Comparison of ENCODE assay signal across 10 mouse cellular contexts in the genomic region with DNA sequence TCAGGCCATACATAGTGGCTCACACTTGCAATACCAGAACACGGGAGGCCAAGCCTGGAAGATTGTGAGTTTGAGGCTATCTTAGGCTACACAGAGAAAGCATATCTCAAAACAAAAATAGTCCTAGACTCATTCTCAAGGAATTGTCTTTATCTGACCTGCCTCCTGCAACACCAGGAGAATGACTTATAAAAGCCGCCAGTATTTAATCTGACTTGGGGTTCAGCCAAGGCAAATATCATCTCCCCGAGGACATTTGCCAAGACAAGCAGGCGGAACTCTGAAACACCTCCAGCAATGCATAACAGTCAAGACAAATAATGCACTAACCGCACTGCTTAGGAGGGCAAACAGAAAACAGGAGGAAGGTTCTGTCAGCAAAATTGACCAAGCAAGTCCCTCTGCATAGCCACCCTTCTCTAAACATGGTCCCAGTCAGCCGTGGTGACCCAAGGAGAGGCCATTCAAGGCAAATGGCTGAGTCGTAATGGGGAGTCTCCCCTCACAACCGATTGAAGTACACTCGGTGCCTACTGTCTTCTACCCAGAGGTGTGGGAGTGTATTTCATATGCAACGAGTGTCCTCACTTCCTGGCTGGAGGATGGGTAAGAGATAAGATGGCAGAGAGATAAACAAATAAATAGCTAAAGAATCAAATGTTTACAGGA. TPM values are rescaled to one million over a fixed set of nuclear protein-coding genes. Genes with fewer than 3 reads are reported as not detected.
DNase-seq lines count a peak whose midpoint lies in the region; ATAC-seq and TF ChIP-seq lines count a peak whose summit lies in the region.
"Had no signal": no experiment of that assay in that cellular context is flagged by ENCODE, and none has a peak within 500 bp of the region (broad histone marks: within the 10 kb centered on the region; RNA-seq: fewer than 3 reads in every experiment).

No protein-coding gene starts in this region.

- H3K4me1 ChIP-seq in testis, adult 2 months (ENCODE audit: control insufficient read depth, insufficient read depth, low read length): no peaks in the 10 kb centered on the region
- peaks cover 18% of the 10 kb centered on the region; the same call in 1 of the 2 replicates for H3K4me1 ChIP-seq in heart, postnatal 0 days (ENCODE audit: control insufficient read depth, insufficient read depth)
- peaks cover 10% of the 10 kb centered on the region; the same call in 1 of the 2 replicates for H3K4me1 ChIP-seq in lung, embryonic 14.5 days (ENCODE audit: insufficient read depth)
- no peaks in the 10 kb centered on the region for H3K4me1 ChIP-seq in hindbrain, embryonic 10.5 days (replicated peaks)

- no peak for DNase-seq in testis, postnatal 10 days (ENCODE audit: low spot score)
- DNase-seq in heart, postnatal 0 days (ENCODE audit: low spot score): peak; percentile 69
- DNase-seq in lung, embryonic 14.5 days: peak; percentile 86
- DNase-seq in embryo, embryonic 9.5 days (ENCODE audit: extremely low spot score): no peak
- DNase-seq in thymus, postnatal 0 days (ENCODE audit: low spot score): no peak
- DNase-seq in hindbrain, embryonic 10.5 days (ENCODE audit: low spot score): no peak
- DNase-seq in right cerebral cortex, postnatal 25 days: no peak

- no peak overlapping the region for H3K9ac ChIP-seq in heart, postnatal 0 days (replicated peaks; ENCODE audit: low read depth, low read length)
- no peak overlapping the region for H3K9ac ChIP-seq in lung, embryonic 14.5 days

- TF ChIP-seq EP300 in heart, postnatal 0 days (IDR thresholded peaks at IDR 0.05; ENCODE audit: low read depth): no peak

- no peaks in the 10 kb centered on the region for H3K27me3 ChIP-seq in testis, adult 2 months (ENCODE audit: control insufficient read depth, insufficient read depth, low read length)
- H3K27me3 ChIP-seq in heart, postnatal 0 days (ENCODE audit: control insufficient read depth, insufficient read depth, low read length): no peaks in the 10 kb centered on the region
- no peaks in the 10 kb centered on the region for H3K27me3 ChIP-seq in lung, embryonic 14.5 days (ENCODE audit: insufficient read depth, low read length)
- no peaks in the 10 kb centered on the region for H3K27me3 ChIP-seq in hindbrain, embryonic 10.5 days (ENCODE audit: insufficient read depth, poor library complexity, severe bottlenecking)

- H3K27ac ChIP-seq in testis, adult 2 months (ENCODE audit: control insufficient read depth, insufficient read depth, low read depth, low read length): peak overlapping the region; percentile 33; the same call in 1 of the 2 replicates
- H3K27ac ChIP-seq in heart, postnatal 0 days (ENCODE audit: low read depth): peak overlapping the region; percentile 57
- peak overlapping the region; percentile 73; the same call in 1 of the 2 replicates for H3K27ac ChIP-seq in lung, embryonic 14.5 days (ENCODE audit: low read depth)
- H3K27ac ChIP-seq in hindbrain, embryonic 10.5 days: no peak overlapping the region

- TF ChIP-seq CTCF in testis, adult 2 months (IDR thresholded peaks at IDR 0.05; ENCODE audit: control insufficient read depth, insufficient read depth, insufficient replicate concordance, low read depth, low read length): no peak
- TF ChIP-seq CTCF in heart, postnatal 0 days (IDR thresholded peaks at IDR 0.05; ENCODE audit: low read depth): no peak
- TF ChIP-seq CTCF in lung, embryonic 14.5 days (IDR thresholded peaks at IDR 0.05; ENCODE audit: low read depth): no peak

- H3K9me3 ChIP-seq in heart, postnatal 0 days (replicated peaks; ENCODE audit: control insufficient read depth, low read length): peaks cover 4% of the 10 kb centered on the region; the same call in 1 of the 2 replicates
- H3K9me3 ChIP-seq in lung, embryonic 14.5 days (ENCODE audit: low read depth, low read length): no peaks in the 10 kb centered on the region
- peaks cover 5% of the 10 kb centered on the region; the same call in 1 of the 2 replicates for H3K9me3 ChIP-seq in hindbrain, embryonic 10.5 days

- H3K4me2 ChIP-seq in heart, postnatal 0 days (ENCODE audit: low read depth, low read length): no peak overlapping the region
- H3K4me2 ChIP-seq in lung, embryonic 14.5 days: peak overlapping the region; percentile 38; the same call in 1 of the 2 replicates

- peak; percentile 66 for ATAC-seq in heart, postnatal 0 days (ENCODE audit: insufficient read depth, low read depth)
- peak; percentile 88 for ATAC-seq in lung, embryonic 14.5 days (ENCODE audit: insufficient read depth)

- H3K36me3 ChIP-seq in testis, adult 2 months (ENCODE audit: control insufficient read depth, insufficient read depth, low read length): no peaks in the 10 kb centered on the region
- no peaks in the 10 kb centered on the region for H3K36me3 ChIP-seq in heart, postnatal 0 days (replicated peaks; ENCODE audit: control insufficient read depth, insufficient read depth, low read length)
- H3K36me3 ChIP-seq in lung, embryonic 14.5 days (ENCODE audit: insufficient read depth): no peaks in the 10 kb centered on the region
- H3K36me3 ChIP-seq in hindbrain, embryonic 10.5 days: no peaks in the 10 kb centered on the region

- TF ChIP-seq POLR2A in testis, adult 2 months (IDR thresholded peaks at IDR 0.05; ENCODE audit: control insufficient read depth, low read depth, low read length): no peak

- H3K4me3 ChIP-seq in testis, adult 2 months (ENCODE audit: control insufficient read depth, low read depth, low read length): no peak overlapping the region
- no peak overlapping the region for H3K4me3 ChIP-seq in heart, postnatal 0 days (ENCODE audit: low read depth, low read length)
- H3K4me3 ChIP-seq in lung, embryonic 14.5 days (ENCODE audit: low read depth, low read length): no peak overlapping the region
- H3K4me3 ChIP-seq in hindbrain, embryonic 10.5 days: no peak overlapping the region

- 35% methylated on average over 10 of the region's 10 CpGs for WGBS in heart, postnatal 0 days
- 32% methylated on average over 10 of the region's 10 CpGs for WGBS in lung, embryonic 14.5 days
- WGBS in hindbrain, embryonic 10.5 days: 86% methylated on average over 10 of the region's 10 CpGs

RNA-seq across cellular contexts. Expression of a gene that starts 10.9 kb away (rescaled TPM):
- 0.91 and 1.0 TPM in 2 replicates for polyA plus RNA-seq in testis, adult 2 months (2012; rRNA removed)
- total RNA-seq in heart, postnatal 0 days (2014; rRNA removed; ENCODE audit: low replicate concordance): 0.08 TPM in 1 of 2 replicates, not detected in the other
- 0.11 and 0.14 TPM in 2 replicates for polyA plus RNA-seq in heart, postnatal 0 days (2015; fragmentation: Nextera tagmentation; extraction: Ambion mirVana)
- not detected in 2 replicates for polyA plus RNA-seq in lung, embryonic 14.5 days (2014; fragmentation: Nextera tagmentation; extraction: Ambion mirVana)
- polyA plus RNA-seq in thymus, postnatal 0 days (2015; fragmentation: Nextera tagmentation; extraction: Ambion mirVana): 0.95 and 1.1 TPM in 2 replicates
- not detected in 2 replicates for polyA plus RNA-seq in hindbrain, embryonic 10.5 days (2016; fragmentation: Nextera tagmentation; extraction: Ambion mirVana)
- total RNA-seq: monocyte, adult 5-6 weeks had no signal
- polyA plus RNA-seq: embryonic facial prominence, embryonic 11.5 days had no signal

RNA-seq across cellular contexts. Expression of a gene that starts 12.9 kb away (rescaled TPM):
- not detected in 2 replicates for polyA plus RNA-seq in testis, adult 2 months (2012; rRNA removed)
- not detected in 2 replicates for total RNA-seq in heart, postnatal 0 days (2014; rRNA removed; ENCODE audit: low replicate concordance)
- not detected in 2 replicates for polyA plus RNA-seq in heart, postnatal 0 days (2015; fragmentation: Nextera tagmentation; extraction: Ambion mirVana)
- not detected in 2 replicates for polyA plus RNA-seq in lung, embryonic 14.5 days (2014; fragmentation: Nextera tagmentation; extraction: Ambion mirVana)
- polyA plus RNA-seq in thymus, postnatal 0 days (2015; fragmentation: Nextera tagmentation; extraction: Ambion mirVana): 0.34 and 0.40 TPM in 2 replicates
- polyA plus RNA-seq in hindbrain, embryonic 10.5 days (2016; fragmentation: Nextera tagmentation; extraction: Ambion mirVana): not detected in 2 replicates
- polyA plus RNA-seq: embryonic facial prominence, embryonic 11.5 days had no signal

RNA-seq across cellular contexts. Expression of a gene that starts 41.5 kb away (rescaled TPM):
- not detected in 2 replicates for polyA plus RNA-seq in testis, adult 2 months (2012; rRNA removed)
- total RNA-seq in heart, postnatal 0 days (2014; rRNA removed; ENCODE audit: low replicate concordance): not detected in 2 replicates
- not detected in 2 replicates for polyA plus RNA-seq in heart, postnatal 0 days (2015; fragmentation: Nextera tagmentation; extraction: Ambion mirVana)
- polyA plus RNA-seq in lung, embryonic 14.5 days (2014; fragmentation: Nextera tagmentation; extraction: Ambion mirVana): not detected in 2 replicates
- polyA plus RNA-seq in thymus, postnatal 0 days (2015; fragmentation: Nextera tagmentation; extraction: Ambion mirVana): 0.20 and 0.27 TPM in 2 replicates
- not detected in 2 replicates for polyA plus RNA-seq in hindbrain, embryonic 10.5 days (2016; fragmentation: Nextera tagmentation; extraction: Ambion mirVana)
- total RNA-seq: monocyte, adult 5-6 weeks had no signal
- polyA plus RNA-seq: embryonic facial prominence, embryonic 11.5 days had no signal

RNA-seq across cellular contexts. Expression of a gene that starts 43.9 kb away (rescaled TPM):
- polyA plus RNA-seq in testis, adult 2 months (2012; rRNA removed): 0.67 TPM in 1 of 2 replicates, not detected in the other
- 8.4 and 10.9 TPM in 2 replicates for total RNA-seq in heart, postnatal 0 days (2014; rRNA removed; ENCODE audit: low replicate concordance)
- 0.14 and 0.34 TPM in 2 replicates for polyA plus RNA-seq in heart, postnatal 0 days (2015; fragmentation: Nextera tagmentation; extraction: Ambion mirVana)
- 0.16 TPM in 1 of 2 replicates, not detected in the other for polyA plus RNA-seq in lung, embryonic 14.5 days (2014; fragmentation: Nextera tagmentation; extraction: Ambion mirVana)
- 0.38 and 0.69 TPM in 2 replicates for polyA plus RNA-seq in thymus, postnatal 0 days (2015; fragmentation: Nextera tagmentation; extraction: Ambion mirVana)
- polyA plus RNA-seq in hindbrain, embryonic 10.5 days (2016; fragmentation: Nextera tagmentation; extraction: Ambion mirVana): not detected in 2 replicates
- total RNA-seq: monocyte, adult 5-6 weeks had no signal
- polyA plus RNA-seq: embryonic facial prominence, embryonic 11.5 days had no signal

Comparison
In these comparisons a context has a peak if more than half of its experiments do, and no peak if none do; other contexts are left out.
1. DNase-seq: peak in heart, postnatal 0 days (single experiment) and lung, embryonic 14.5 days (single experiment); none in testis, postnatal 10 days (single experiment), embryo, embryonic 9.5 days (single experiment), thymus, postnatal 0 days (single experiment), hindbrain, embryonic 10.5 days (single experiment) and right cerebral cortex, postnatal 25 days (single experiment).